Mouse (Mus musculus): ENCODE results near the gene Cdh4. TPM values are rescaled to one million over a fixed set of nuclear protein-coding genes. Genes with fewer than 3 reads are reported as not detected.

The Cdh4 gene
- polyA plus RNA-seq, 1 experiment: not detected

DNA sequence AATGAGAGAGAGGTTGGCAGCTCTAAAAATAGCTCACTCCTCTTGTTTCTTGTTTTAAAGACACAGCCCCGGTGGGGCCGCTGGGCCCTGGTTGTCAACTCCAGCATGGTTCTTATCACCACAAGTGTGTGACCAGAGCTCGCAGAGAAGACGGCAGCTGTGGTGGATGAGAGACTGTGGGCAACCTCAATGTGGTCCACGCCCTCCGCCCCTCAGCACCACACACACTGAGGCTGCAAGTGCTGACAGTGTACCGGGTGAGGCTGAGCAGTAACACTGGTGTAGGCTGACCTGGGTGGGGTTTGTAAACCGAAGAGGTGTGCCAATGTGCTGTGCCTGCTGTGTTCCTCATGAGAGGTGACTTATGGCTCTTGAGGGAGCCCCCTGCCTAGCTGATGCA, 327.7 kb downstream of the Cdh4 start:
- H3ac ChIP-seq (ENCODE audit: control insufficient read depth, insufficient read length): no peak overlapping the region
- H3K4me2 ChIP-seq (ENCODE audit: low read depth): no peak overlapping the region
- H3K4me3 ChIP-seq: no peak overlapping the region
- H3K79me2 ChIP-seq (ENCODE audit: control insufficient read depth, insufficient read depth): no peaks in the 10 kb centered on the region
- no peaks in the 10 kb centered on the region for H3K27me3 ChIP-seq (ENCODE audit: control insufficient read depth, insufficient read depth, insufficient read length)
- H3K36me3 ChIP-seq (ENCODE audit: control insufficient read depth, insufficient read depth): no peaks in the 10 kb centered on the region
- TF ChIP-seq MYOG (IDR thresholded peaks at IDR 0.05; ENCODE audit: control insufficient read depth in 1 of 3, insufficient read depth in 1 of 3, insufficient read length in 2 of 3, low read depth in 2 of 3): peak in 2 of 3 experiments; percentile 5 to 30
- TF ChIP-seq USF1 (IDR thresholded peaks at IDR 0.05; ENCODE audit: low read depth): no peak

DNA sequence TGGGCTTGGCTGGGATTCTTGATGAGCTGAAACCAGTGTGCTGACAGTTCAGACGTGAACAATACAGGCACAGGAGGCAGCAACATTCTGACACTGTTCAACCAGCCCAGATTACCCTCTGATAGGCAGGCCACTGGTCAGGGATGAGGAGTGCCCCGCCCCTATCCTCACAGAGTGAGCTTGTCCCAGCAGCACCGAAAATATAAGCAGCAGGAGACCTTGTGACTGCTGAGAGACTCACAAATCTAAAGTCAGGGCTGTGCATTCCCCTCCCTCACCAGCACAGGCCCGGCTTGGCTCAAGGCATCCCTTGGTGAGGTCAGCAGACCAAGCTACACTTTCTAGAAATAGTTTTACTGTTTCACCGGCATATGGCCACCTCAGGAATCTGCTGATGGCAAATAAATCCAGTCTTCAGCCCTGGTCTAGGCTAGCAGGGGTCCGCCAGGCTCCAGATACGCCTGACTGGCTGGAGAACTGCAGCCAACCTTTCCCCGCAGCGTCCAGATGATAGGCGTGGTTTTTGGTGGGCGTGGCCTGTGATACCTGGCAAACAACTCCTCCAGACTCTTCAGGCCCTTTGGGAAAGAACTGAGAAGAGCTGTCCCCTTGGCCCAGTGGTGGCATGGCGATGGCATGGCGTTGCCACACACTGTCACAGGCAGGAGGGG, 332.3 kb downstream of the Cdh4 start:
- H3K4me2 ChIP-seq (ENCODE audit: low read depth): no peak overlapping the region
- no peak overlapping the region for H3ac ChIP-seq (ENCODE audit: control insufficient read depth, insufficient read length)
- H3K4me3 ChIP-seq: no peak overlapping the region
- no peaks in the 10 kb centered on the region for H3K36me3 ChIP-seq (ENCODE audit: control insufficient read depth, insufficient read depth)
- H3K27me3 ChIP-seq (ENCODE audit: control insufficient read depth, insufficient read depth, insufficient read length): no peaks in the 10 kb centered on the region
- H3K79me2 ChIP-seq (ENCODE audit: control insufficient read depth, insufficient read depth): no peaks in the 10 kb centered on the region
- TF ChIP-seq MYOG (IDR thresholded peaks at IDR 0.05; ENCODE audit: control insufficient read depth in 1 of 3, insufficient read depth in 1 of 3, insufficient read length in 2 of 3, low read depth in 2 of 3): no peak
- TF ChIP-seq TCF3 (IDR thresholded peaks at IDR 0.05; ENCODE audit: insufficient read length, low read depth): no peak
- TF ChIP-seq REST (IDR thresholded peaks at IDR 0.05; ENCODE audit: insufficient read depth, insufficient read length): no peak
- no peak for TF ChIP-seq MAX (IDR thresholded peaks at IDR 0.05; ENCODE audit: low read depth)
- TF ChIP-seq POLR2AphosphoS2 (IDR thresholded peaks at IDR 0.05; ENCODE audit: insufficient read length, low read depth): no peak
- no peak for TF ChIP-seq POLR2A (IDR thresholded peaks at IDR 0.05; ENCODE audit: insufficient read length, low read depth)
- TF ChIP-seq MYOD1 (IDR thresholded peaks at IDR 0.05; ENCODE audit: control insufficient read depth in 1 of 3, insufficient read length in 2 of 3, low read depth in 2 of 3): no peak
- TF ChIP-seq USF1 (IDR thresholded peaks at IDR 0.05; ENCODE audit: low read depth): no peak
- TF ChIP-seq E2F4 (IDR thresholded peaks at IDR 0.05; ENCODE audit: insufficient read depth): no peak
- no peak for TF ChIP-seq SRF (IDR thresholded peaks at IDR 0.05; ENCODE audit: control insufficient read depth, insufficient read length, low read depth)
- TF ChIP-seq TCF12 (IDR thresholded peaks at IDR 0.05; ENCODE audit: insufficient read depth, poor library complexity, severe bottlenecking): no peak
- no peak for TF ChIP-seq CEBPB (IDR thresholded peaks at IDR 0.05; ENCODE audit: insufficient read depth, poor library complexity, severe bottlenecking)

DNA sequence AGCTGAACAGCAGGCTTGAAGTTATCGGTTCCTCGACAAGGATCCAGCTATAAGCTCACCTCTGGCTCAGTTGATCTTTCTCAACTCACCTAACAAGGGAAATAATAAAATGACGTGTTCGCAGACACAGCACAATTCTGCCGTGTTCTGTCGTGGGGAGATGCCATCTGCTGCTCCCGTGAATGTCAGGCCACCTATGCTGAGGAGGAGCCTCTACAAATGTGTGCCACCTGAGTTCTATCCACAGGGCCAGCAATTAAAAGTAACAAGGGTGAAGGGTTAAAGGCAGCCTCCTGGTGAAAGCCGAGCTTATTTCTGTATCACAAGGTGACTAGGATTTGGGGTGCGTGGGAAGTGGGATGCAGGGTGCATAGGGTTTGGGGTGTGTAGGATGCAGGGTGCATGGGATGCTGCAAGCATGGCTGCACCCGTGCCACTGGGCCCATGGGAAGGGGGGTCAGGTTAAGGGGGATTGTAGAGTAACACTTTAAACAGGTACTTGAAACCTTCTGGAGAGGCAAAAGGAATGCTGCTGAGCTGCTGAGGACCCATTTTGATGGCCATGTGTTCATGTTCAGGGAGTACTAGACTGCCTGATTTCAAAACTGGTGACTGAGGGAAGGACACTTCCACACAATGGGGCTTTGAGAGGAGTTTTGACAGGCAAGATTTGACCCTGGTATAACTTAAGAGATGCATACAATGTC, 333.9 kb downstream of the Cdh4 start:
- H3K4me2 ChIP-seq (ENCODE audit: low read depth): no peak overlapping the region
- H3K4me3 ChIP-seq: no peak overlapping the region
- TF ChIP-seq TCF12 (IDR thresholded peaks at IDR 0.05; ENCODE audit: insufficient read depth, poor library complexity, severe bottlenecking) (no peak), SRF (IDR thresholded peaks at IDR 0.05; ENCODE audit: control insufficient read depth, insufficient read length, low read depth) (no peak), USF1 (IDR thresholded peaks at IDR 0.05; ENCODE audit: low read depth) (no peak), MYOD1 (IDR thresholded peaks at IDR 0.05; ENCODE audit: control insufficient read depth in 1 of 3, insufficient read length in 2 of 3, low read depth in 2 of 3) (no peak), E2F4 (IDR thresholded peaks at IDR 0.05; ENCODE audit: insufficient read depth) (no peak), TCF3 (IDR thresholded peaks at IDR 0.05; ENCODE audit: insufficient read length, low read depth) (no peak), REST (IDR thresholded peaks at IDR 0.05; ENCODE audit: insufficient read depth, insufficient read length) (no peak), POLR2A (IDR thresholded peaks at IDR 0.05; ENCODE audit: insufficient read length, low read depth) (no peak), MAX (IDR thresholded peaks at IDR 0.05; ENCODE audit: low read depth) (no peak), POLR2AphosphoS2 (IDR thresholded peaks at IDR 0.05; ENCODE audit: insufficient read length, low read depth) (no peak), CEBPB (IDR thresholded peaks at IDR 0.05; ENCODE audit: insufficient read depth, poor library complexity, severe bottlenecking) (no peak), MYOG (IDR thresholded peaks at IDR 0.05; ENCODE audit: control insufficient read depth in 1 of 3, insufficient read depth in 1 of 3, insufficient read length in 2 of 3, low read depth in 2 of 3) (no peak)
- H3ac ChIP-seq (ENCODE audit: control insufficient read depth, insufficient read length): no peak overlapping the region
- no peaks in the 10 kb centered on the region for H3K36me3 ChIP-seq (ENCODE audit: control insufficient read depth, insufficient read depth)
- H3K79me2 ChIP-seq (ENCODE audit: control insufficient read depth, insufficient read depth): no peaks in the 10 kb centered on the region
- no peaks in the 10 kb centered on the region for H3K27me3 ChIP-seq (ENCODE audit: control insufficient read depth, insufficient read depth, insufficient read length)

DNA sequence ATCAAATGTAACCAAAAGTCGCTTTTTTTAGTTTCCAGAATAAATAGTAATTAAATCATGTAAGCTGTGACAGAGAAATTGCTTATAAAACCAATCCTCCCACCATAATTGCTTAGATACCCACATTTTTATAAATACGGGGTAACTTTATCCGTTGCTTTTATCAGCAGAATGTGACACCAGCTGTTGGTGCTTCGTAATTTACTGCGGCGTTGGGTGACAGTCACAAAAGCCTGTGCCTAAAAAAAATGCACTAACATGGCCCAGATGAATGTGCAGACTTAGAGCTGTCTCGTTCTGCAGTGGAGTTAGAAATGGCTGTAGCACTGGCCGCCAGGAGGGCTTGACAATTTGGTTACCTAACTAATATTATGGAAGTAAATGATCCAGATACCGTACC, 337.0 kb downstream of the Cdh4 start:
- H3K27me3 ChIP-seq (ENCODE audit: control insufficient read depth, insufficient read depth, insufficient read length): no peaks in the 10 kb centered on the region
- H3K4me3 ChIP-seq: no peak overlapping the region
- TF ChIP-seq MYOD1 (IDR thresholded peaks at IDR 0.05; ENCODE audit: control insufficient read depth in 1 of 3, insufficient read length in 2 of 3, low read depth in 2 of 3) (no peak), MAX (IDR thresholded peaks at IDR 0.05; ENCODE audit: low read depth) (no peak), MYOG (IDR thresholded peaks at IDR 0.05; ENCODE audit: control insufficient read depth in 1 of 3, insufficient read depth in 1 of 3, insufficient read length in 2 of 3, low read depth in 2 of 3) (no peak), SRF (IDR thresholded peaks at IDR 0.05; ENCODE audit: control insufficient read depth, insufficient read length, low read depth) (no peak), TCF3 (IDR thresholded peaks at IDR 0.05; ENCODE audit: insufficient read length, low read depth) (no peak), TCF12 (IDR thresholded peaks at IDR 0.05; ENCODE audit: insufficient read depth, poor library complexity, severe bottlenecking) (no peak)
- no peak overlapping the region for H3K4me2 ChIP-seq (ENCODE audit: low read depth)
- H3K79me2 ChIP-seq (ENCODE audit: control insufficient read depth, insufficient read depth): no peaks in the 10 kb centered on the region
- H3K36me3 ChIP-seq (ENCODE audit: control insufficient read depth, insufficient read depth): no peaks in the 10 kb centered on the region
- no peak overlapping the region for H3ac ChIP-seq (ENCODE audit: control insufficient read depth, insufficient read length)

DNA sequence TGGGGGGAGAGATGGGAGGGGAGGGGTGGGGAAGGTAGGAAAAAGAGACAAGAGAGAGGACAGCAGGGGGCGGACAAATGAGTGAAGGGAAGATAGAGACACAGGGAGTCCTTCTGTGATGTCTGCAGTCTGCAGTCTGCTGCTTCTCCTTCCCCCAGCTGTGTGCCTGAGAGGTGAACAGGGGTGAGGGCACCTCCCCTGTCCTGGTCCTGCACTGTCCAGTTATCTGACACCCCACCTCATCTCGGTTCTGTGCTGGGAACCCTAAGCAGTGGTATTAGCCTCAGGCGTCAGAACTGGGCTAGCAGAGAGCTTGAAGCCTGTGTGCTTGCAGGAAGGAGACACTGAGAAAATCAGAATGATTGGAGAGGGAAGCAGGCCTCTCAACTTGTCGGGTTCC, 338.7 kb downstream of the Cdh4 start:
- no peak overlapping the region for H3ac ChIP-seq (ENCODE audit: control insufficient read depth, insufficient read length)
- no peak overlapping the region for H3K4me2 ChIP-seq (ENCODE audit: low read depth)
- no peaks in the 10 kb centered on the region for H3K36me3 ChIP-seq (ENCODE audit: control insufficient read depth, insufficient read depth)
- no peak overlapping the region for H3K4me3 ChIP-seq
- TF ChIP-seq MAX (IDR thresholded peaks at IDR 0.05; ENCODE audit: low read depth) (no peak), REST (IDR thresholded peaks at IDR 0.05; ENCODE audit: insufficient read depth, insufficient read length) (no peak), MYOD1 (IDR thresholded peaks at IDR 0.05; ENCODE audit: control insufficient read depth in 1 of 3, insufficient read length in 2 of 3, low read depth in 2 of 3) (no peak)
- H3K27me3 ChIP-seq (ENCODE audit: control insufficient read depth, insufficient read depth, insufficient read length): no peaks in the 10 kb centered on the region
- H3K79me2 ChIP-seq (ENCODE audit: control insufficient read depth, insufficient read depth): no peaks in the 10 kb centered on the region

All from myocyte (in vitro differentiated cells).